Mouse (Mus musculus) c-Kit-positive CD71-positive TER-119-negative erythroid progenitor cells, embryonic 14.5 days (primary cell): Measurements from ENCODE around the gene Pnpla2.

ENCODE experiments used
- DNase-seq: peaks from one replicate; pipeline ENCODE4 v3.0.0-alpha.2; 2013; ENCODE audit warnings: low read depth

Gene Pnpla2

GRCm38 (mm10) chr7:141468522-141469211 is 13.7 kb downstream of the Pnpla2 start:
- DNase-seq = peak; percentile 77

GRCm38 (mm10) chr7:141469352-141469751 is 14.4 kb downstream of the Pnpla2 start:
- no peak for DNase-seq

GRCm38 (mm10) chr7:141469901-141470636 is 15.1 kb downstream of the Pnpla2 start:
- DNase-seq = no peak

- DNase-seq = no peak
Measured at GRCm38 (mm10) chr7:141470637-141470944, 15.6 kb downstream of the Pnpla2 start.

GRCm38 (mm10) chr7:141471236-141471635 is 16.2 kb downstream of the Pnpla2 start:
- no peak for DNase-seq

- no peak for DNase-seq
Measured at GRCm38 (mm10) chr7:141472226-141472625, 17.2 kb downstream of the Pnpla2 start.

- DNase-seq = no peak
Measured at GRCm38 (mm10) chr7:141472763-141473162, 17.8 kb downstream of the Pnpla2 start.

- no peak for DNase-seq
Measured at GRCm38 (mm10) chr7:141474160-141474559, 19.2 kb downstream of the Pnpla2 start.

- peak; percentile 75 for DNase-seq
Measured at GRCm38 (mm10) chr7:141475011-141475804, 20.2 kb downstream of the Pnpla2 start, which contains the start of the genes Polr2l and Tspan4. Polr2l (minus strand) TSS chr7:141475132. Tspan4 (plus strand) TSS chr7:141475240.

GRCm38 (mm10) chr7:141475805-141476158 is 20.8 kb downstream of the Pnpla2 start:
- DNase-seq = no peak

GRCm38 (mm10) chr7:141476226-141476980 is 21.4 kb downstream of the Pnpla2 start:
- DNase-seq = no peak

- no peak for DNase-seq
Measured at GRCm38 (mm10) chr7:141476981-141477370, 22.0 kb downstream of the Pnpla2 start.

GRCm38 (mm10) chr7:141477578-141478269 is 22.7 kb downstream of the Pnpla2 start:
- no peak for DNase-seq

- DNase-seq = no peak
Measured at GRCm38 (mm10) chr7:141478270-141478748, 23.3 kb downstream of the Pnpla2 start.

GRCm38 (mm10) chr7:141480842-141481497 is 26.0 kb downstream of the Pnpla2 start:
- DNase-seq = peak; percentile 78

GRCm38 (mm10) chr7:141481498-141482401 is 26.8 kb downstream of the Pnpla2 start:
- no peak for DNase-seq

GRCm38 (mm10) chr7:141482531-141483024 is 27.6 kb downstream of the Pnpla2 start:
- no peak for DNase-seq

- no peak for DNase-seq
Measured at GRCm38 (mm10) chr7:141483114-141483653, 28.2 kb downstream of the Pnpla2 start.
